Mouse (Mus musculus): ENCODE results near the gene 2010111I01Rik. TPM values are rescaled to one million over a fixed set of nuclear protein-coding genes. Genes with fewer than 3 reads are reported as not detected.

2010111I01Rik gene
- polyA plus RNA-seq, 1 experiment from 2014 or later: 101 TPM

- ATAC-seq (ENCODE audit: low FRiP score, low TSS enrichment) (no peak), DNase-seq (ENCODE audit: low spot score) (no peak)
- Histone ChIP-seq H3K4me3 (ENCODE audit: low read depth, low read length) (no peak overlapping the region), H3K4me2 (replicated peaks; ENCODE audit: low read depth) (no peak overlapping the region), H3K4me1 (replicated peaks; ENCODE audit: control insufficient read depth, insufficient read depth) (peaks cover 4% of the 10 kb centered on the region; the same call in 1 of the 2 replicates), H3K9me3 (ENCODE audit: control insufficient read depth, low read length) (no peaks in the 10 kb centered on the region), H3K27me3 (ENCODE audit: control insufficient read depth, insufficient read depth, low read length) (no peaks in the 10 kb centered on the region), H3K27ac (replicated peaks) (no peak overlapping the region), H3K36me3 (ENCODE audit: control insufficient read depth, insufficient read depth, low read length) (no peaks in the 10 kb centered on the region), H3K9ac (ENCODE audit: low read length) (no peak overlapping the region)
- no peak for TF ChIP-seq CTCF (IDR thresholded peaks at IDR 0.05; ENCODE audit: low read depth)
- TF ChIP-seq EP300 (optimal IDR thresholded peaks at IDR 0.05): no peak
- WGBS: 92% methylated on average over 7 of the region's 7 CpGs
Observed at GRCm38 (mm10) chr13:63319814-63320213, 355.1 kb downstream of the 2010111I01Rik start.

- DNase-seq (ENCODE audit: low spot score): no peak
- Histone ChIP-seq H3K27me3 (ENCODE audit: control insufficient read depth, insufficient read depth, low read length) (no peaks in the 10 kb centered on the region), H3K27ac (replicated peaks) (no peak overlapping the region), H3K9ac (ENCODE audit: low read length) (no peak overlapping the region), H3K36me3 (ENCODE audit: control insufficient read depth, insufficient read depth, low read length) (no peaks in the 10 kb centered on the region), H3K9me3 (ENCODE audit: control insufficient read depth, low read length) (no peaks in the 10 kb centered on the region), H3K4me3 (ENCODE audit: low read depth, low read length) (no peak overlapping the region), H3K4me1 (replicated peaks; ENCODE audit: control insufficient read depth, insufficient read depth) (peaks cover 4% of the 10 kb centered on the region; the same call in 1 of the 2 replicates), H3K4me2 (replicated peaks; ENCODE audit: low read depth) (no peak overlapping the region)
- 66% methylated on average over 5 of the region's 5 CpGs for WGBS
- no peak for ATAC-seq (ENCODE audit: low FRiP score, low TSS enrichment)
- TF ChIP-seq EP300 (optimal IDR thresholded peaks at IDR 0.05): no peak
- TF ChIP-seq CTCF (IDR thresholded peaks at IDR 0.05; ENCODE audit: low read depth): peak; percentile 31
Observed at GRCm38 (mm10) chr13:63321689-63322088, 357.0 kb downstream of the 2010111I01Rik start.

DNA sequence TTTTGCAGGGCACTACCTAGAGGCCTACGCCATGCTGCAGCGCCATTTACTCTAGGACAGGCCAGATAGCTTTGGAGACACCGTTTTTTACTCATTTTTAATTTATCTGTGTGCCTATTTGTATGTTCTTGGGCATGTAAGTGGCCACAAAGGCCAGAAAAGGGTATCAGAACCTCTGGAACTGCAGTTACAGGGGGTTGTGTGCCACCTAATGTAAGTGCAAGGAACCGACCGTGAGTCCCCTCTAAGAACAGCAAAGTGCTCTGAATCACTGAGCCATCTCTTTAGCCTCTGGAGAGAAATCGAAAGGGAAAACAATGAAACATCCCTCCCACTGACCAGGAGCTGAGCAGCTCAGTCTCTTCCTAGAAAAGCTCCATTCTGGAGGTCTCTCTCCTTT lies 358.1 kb downstream of the 2010111I01Rik start:
- no peak overlapping the region for H3K9ac ChIP-seq (ENCODE audit: low read length)
- H3K4me3 ChIP-seq (ENCODE audit: low read depth, low read length): no peak overlapping the region
- H3K4me2 ChIP-seq (replicated peaks; ENCODE audit: low read depth): no peak overlapping the region
- 87% methylated on average over 6 of the region's 6 CpGs for WGBS
- DNase-seq (ENCODE audit: low spot score) (no peak), ATAC-seq (ENCODE audit: low FRiP score, low TSS enrichment) (no peak)
- H3K27me3 ChIP-seq (ENCODE audit: control insufficient read depth, insufficient read depth, low read length): no peaks in the 10 kb centered on the region
- H3K9me3 ChIP-seq (ENCODE audit: control insufficient read depth, low read length): no peaks in the 10 kb centered on the region
- peaks cover 4% of the 10 kb centered on the region; the same call in 1 of the 2 replicates for H3K4me1 ChIP-seq (replicated peaks; ENCODE audit: control insufficient read depth, insufficient read depth)
- TF ChIP-seq EP300 (optimal IDR thresholded peaks at IDR 0.05) (no peak), CTCF (IDR thresholded peaks at IDR 0.05; ENCODE audit: low read depth) (0 out of 2 replicates have a peak, but pooled peaks have one; percentile 3)
- no peaks in the 10 kb centered on the region for H3K36me3 ChIP-seq (ENCODE audit: control insufficient read depth, insufficient read depth, low read length)
- no peak overlapping the region for H3K27ac ChIP-seq (replicated peaks)

DNA sequence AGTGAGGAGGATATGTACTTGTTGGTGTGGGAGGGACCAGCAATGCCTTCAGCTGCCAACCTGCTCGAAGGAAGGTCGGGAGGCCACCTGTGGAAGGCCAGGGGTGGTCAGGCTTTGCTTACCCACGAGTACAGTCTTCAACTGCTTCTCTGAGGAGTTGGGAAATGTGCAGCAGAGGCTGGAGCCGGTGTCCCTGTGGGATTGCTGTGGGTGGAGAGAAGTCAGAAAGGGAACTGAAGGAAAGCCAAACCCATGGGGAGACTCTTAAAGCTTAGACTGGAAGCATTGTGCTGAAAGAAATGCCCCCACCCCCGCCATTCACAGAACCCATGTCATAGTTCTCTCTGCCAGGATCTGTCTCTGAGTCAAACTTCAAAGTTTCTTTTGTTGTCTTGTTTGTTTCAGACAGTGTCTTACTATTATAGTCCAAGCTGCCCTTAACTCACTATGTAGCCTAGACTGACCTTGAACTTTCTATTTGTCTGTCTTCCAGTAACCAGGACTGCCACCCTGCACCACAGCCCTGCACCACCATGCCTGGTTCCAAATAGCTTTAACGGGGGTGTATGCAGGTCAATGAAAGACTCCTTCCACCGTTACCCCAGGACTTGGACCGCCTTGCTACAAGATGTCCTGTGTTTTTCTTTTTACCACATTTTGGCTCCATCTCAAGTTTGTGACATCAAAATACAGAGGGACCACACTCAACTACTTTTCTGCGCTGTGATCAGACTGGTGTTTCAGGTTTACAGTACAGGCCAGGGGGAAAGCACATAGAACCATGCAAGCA lies 358.8 kb downstream of the 2010111I01Rik start:
- WGBS: 50% methylated on average over 9 of the region's 9 CpGs
- peak; percentile 45 for ATAC-seq (ENCODE audit: low FRiP score, low TSS enrichment)
- H3K27ac ChIP-seq (replicated peaks): peak overlapping the region; percentile 53; the same call in 1 of the 2 replicates

GRCm38 (mm10) chr13:63324311-63324710 lies 359.6 kb downstream of the 2010111I01Rik start:
- TF ChIP-seq CTCF (IDR thresholded peaks at IDR 0.05; ENCODE audit: low read depth): no peak
- TF ChIP-seq EP300 (optimal IDR thresholded peaks at IDR 0.05): no peak
- no peak overlapping the region for H3K4me3 ChIP-seq (ENCODE audit: low read depth, low read length)
- ATAC-seq (ENCODE audit: low FRiP score, low TSS enrichment) (0 out of 2 replicates have a peak, but pooled peaks have one; percentile 7), DNase-seq (ENCODE audit: low spot score) (no peak)
- no peak overlapping the region for H3K4me2 ChIP-seq (replicated peaks; ENCODE audit: low read depth)
- no peaks in the 10 kb centered on the region for H3K36me3 ChIP-seq (ENCODE audit: control insufficient read depth, insufficient read depth, low read length)
- no peaks in the 10 kb centered on the region for H3K27me3 ChIP-seq (ENCODE audit: control insufficient read depth, insufficient read depth, low read length)
- WGBS: 54% methylated on average over 3 of the region's 3 CpGs
- H3K27ac ChIP-seq (replicated peaks): peak overlapping the region; percentile 53; the same call in 1 of the 2 replicates
- H3K4me1 ChIP-seq (replicated peaks; ENCODE audit: control insufficient read depth, insufficient read depth): peaks cover 4% of the 10 kb centered on the region; the same call in 1 of the 2 replicates
- H3K9me3 ChIP-seq (ENCODE audit: control insufficient read depth, low read length): no peaks in the 10 kb centered on the region
- H3K9ac ChIP-seq (ENCODE audit: low read length): no peak overlapping the region

More for the DNA sequence above, 358.8 kb downstream of the 2010111I01Rik start:
- no peak overlapping the region for H3K4me2 ChIP-seq (replicated peaks; ENCODE audit: low read depth)
- H3K4me1 ChIP-seq (replicated peaks; ENCODE audit: control insufficient read depth, insufficient read depth): peaks cover 4% of the 10 kb centered on the region; the same call in 1 of the 2 replicates
- no peaks in the 10 kb centered on the region for H3K9me3 ChIP-seq (ENCODE audit: control insufficient read depth, low read length)
- DNase-seq (ENCODE audit: low spot score): no peak
- H3K4me3 ChIP-seq (ENCODE audit: low read depth, low read length): no peak overlapping the region
- no peaks in the 10 kb centered on the region for H3K36me3 ChIP-seq (ENCODE audit: control insufficient read depth, insufficient read depth, low read length)
- H3K27me3 ChIP-seq (ENCODE audit: control insufficient read depth, insufficient read depth, low read length): no peaks in the 10 kb centered on the region
- TF ChIP-seq CTCF (IDR thresholded peaks at IDR 0.05; ENCODE audit: low read depth) (no peak), EP300 (optimal IDR thresholded peaks at IDR 0.05) (no peak)
- H3K9ac ChIP-seq (ENCODE audit: low read length): no peak overlapping the region

Measured in stomach, postnatal 0 days (tissue).